Mouse (Mus musculus) kidney, adult 18-20 months (tissue): ENCODE data around the gene Syne3.

Experiments
- DNase-seq: peaks from one replicate; pipeline ENCODE4 v3.0.0; 2021

Gene Syne3

DNA sequence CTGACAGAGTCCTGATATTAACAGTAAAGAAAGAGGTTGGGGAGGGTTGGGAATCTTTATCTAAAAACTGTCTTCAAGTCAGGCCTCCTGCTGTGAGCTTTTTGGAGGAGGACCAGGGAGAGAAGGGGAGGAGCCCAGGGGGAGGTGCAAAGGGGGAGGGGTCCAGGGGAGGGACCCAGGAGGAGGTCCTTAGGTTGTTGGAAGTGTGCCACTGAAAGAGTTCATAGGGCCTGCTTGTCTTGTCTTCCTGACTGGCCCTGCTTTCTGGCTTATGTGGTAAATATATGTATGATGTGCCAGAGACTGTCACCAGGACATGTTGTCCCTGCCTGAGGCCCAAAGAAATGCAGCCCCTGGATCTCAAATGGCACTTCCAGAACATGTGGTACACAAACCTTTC is 49.2 kb downstream of the Syne3 start:
- DNase-seq: no peak

DNA sequence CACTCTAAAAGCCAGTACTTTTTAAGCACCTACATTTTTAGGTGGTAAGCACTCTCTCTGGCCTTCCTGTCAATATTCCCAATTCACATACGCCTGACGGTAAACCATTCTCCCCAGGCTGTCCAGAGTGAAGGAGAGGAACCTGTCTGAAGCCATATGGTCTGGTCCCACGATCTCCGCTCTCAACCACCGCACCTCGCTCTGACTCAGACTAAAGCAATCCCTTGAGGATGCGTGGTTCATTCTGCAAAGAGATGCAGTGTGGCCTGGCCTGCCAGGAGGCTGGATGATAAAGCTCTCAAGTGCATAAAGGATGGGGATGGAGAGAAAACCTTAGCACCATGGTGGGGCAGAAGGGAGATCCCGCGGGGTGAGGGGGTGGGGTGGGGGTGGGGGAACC is 49.6 kb downstream of the Syne3 start:
- no peak for DNase-seq

DNA sequence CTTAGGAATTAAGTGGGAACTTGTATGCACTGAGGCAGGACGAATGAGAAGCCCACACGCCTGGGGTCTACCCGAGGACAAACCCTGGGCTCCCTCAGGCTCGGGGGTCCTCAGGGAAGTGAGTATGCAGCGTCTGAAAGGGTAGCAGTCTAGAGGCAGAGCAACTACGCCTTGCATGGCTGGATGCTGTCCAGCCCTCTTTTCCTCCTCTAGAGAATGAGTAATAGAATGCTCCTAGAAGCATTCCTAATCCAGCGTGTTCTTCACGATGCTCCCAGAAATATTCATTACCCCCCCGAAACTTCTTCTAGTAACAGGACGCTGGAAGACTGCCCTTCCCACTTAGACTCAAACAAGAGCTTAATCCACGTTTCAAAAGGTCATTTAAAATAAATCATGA is 51.3 kb downstream of the Syne3 start:
- no peak for DNase-seq

DNA sequence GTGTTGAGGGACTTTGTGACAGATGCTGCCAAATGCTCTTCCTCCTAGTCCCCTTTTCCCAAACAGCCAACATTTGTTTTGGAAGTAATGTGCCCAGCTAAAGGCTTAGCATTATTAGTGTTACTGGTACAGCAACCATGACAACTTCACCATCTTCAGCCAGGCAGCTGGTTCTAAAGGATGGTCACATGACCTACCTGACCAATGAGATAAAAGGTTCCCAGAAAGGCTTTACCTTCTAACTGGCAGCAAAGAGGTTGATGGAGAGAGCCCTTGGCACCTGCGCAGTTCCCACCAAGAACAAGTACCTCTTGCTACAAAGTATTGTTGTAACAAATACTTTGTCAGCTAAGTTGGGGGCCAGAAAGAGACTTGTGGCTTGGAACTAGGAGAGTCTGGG is 52.4 kb downstream of the Syne3 start:
- no peak for DNase-seq

GRCm38 (mm10) chr12:104956406-104956805 is 53.2 kb downstream of the Syne3 start:
- peak; percentile 37 for DNase-seq

- peak; percentile 80 for DNase-seq
These were observed 54.4 kb downstream of the Syne3 start for GRCm38 (mm10) chr12:104955003-104955800.

GRCm38 (mm10) chr12:104953941-104954340 is 55.7 kb downstream of the Syne3 start:
- peak; percentile 74 for DNase-seq

DNA sequence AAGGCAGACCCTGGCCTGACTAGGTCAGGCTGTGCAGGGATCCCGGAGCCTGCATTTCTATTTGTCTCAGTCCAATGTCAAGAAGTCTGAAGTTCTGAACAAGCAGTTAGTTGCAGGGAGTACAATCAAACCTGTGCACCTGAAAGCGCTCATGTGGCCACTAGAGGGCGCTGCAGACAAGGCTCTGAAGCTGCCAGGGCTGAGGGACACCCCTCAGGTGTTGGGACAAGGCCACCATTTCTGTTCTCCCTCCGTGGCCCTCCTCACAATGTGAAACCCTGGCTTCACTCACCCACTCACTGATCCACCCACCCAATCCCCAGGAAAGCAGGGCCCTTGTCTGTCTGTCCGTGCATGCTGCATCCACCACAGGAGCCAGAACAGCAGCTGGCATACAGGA is 57.2 kb downstream of the Syne3 start:
- peak; percentile 83 for DNase-seq

DNA sequence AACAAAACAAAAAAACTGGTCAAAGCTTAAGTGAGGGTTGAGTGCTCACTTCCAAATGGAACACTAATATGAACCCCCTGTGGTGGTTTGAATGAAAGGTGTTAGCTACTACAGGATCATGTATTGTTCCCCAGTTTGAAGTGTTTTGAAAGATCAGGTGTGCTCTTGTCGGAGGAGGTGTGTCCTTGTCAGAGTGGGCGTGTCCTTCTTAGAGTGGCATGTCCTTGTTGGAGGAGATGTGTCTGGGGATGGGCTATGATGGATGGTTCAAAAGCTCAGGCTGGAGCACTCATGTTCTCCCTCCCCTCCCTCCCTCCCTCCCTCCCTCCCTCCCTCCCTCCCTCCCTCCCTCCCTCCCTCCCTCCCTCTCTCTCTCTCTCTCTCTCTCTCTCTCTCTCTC is 61.7 kb downstream of the Syne3 start:
- DNase-seq: no peak

GRCm38 (mm10) chr12:104946231-104946630 is 63.4 kb downstream of the Syne3 start:
- no peak for DNase-seq

GRCm38 (mm10) chr12:104940466-104940865 is 69.1 kb downstream of the Syne3 start:
- no peak for DNase-seq

DNA sequence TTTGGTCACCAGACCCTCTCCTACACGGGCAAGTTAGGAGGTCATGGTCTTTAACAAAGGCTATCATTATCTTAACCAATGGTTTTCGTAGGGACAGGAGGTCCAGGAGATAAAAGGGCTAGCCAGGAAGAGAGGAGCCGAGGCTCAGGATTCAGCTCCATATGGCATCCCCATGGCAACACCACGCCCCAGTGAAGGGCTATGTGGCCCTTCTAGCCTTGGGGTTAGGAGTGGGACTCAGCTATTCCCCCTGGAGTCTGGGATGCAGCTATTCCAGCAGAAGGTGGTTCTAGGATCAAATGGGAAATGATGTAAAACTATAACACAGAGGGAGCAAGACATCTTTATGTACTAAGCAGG is 69.6 kb downstream of the Syne3 start:
- no peak for DNase-seq

GRCm38 (mm10) chr12:104939372-104940026 is 70.1 kb downstream of the Syne3 start:
- DNase-seq: peak; percentile 81

- no peak for DNase-seq
These were observed 70.7 kb downstream of the Syne3 start for GRCm38 (mm10) chr12:104938935-104939334.

DNA sequence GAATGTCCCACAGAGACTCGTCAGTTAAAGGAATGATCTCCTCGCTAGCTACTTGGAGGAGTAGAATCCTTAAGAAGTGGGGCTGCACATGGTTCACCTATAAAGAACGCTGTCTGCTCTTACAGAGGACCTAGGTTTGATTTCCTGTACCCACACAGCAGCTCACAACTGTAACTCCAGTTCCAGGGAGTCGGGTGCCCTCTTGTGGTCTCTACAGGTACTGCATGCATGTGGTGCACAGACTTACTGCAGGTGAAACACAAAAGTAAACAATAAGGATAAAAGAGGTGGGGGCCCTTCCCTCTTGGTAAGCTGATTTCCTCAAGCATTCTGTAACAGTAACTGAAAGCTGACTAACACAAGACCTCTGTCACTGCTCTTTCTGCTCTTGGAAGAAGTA is 73.4 kb downstream of the Syne3 start:
- peak; percentile 57 for DNase-seq

DNA sequence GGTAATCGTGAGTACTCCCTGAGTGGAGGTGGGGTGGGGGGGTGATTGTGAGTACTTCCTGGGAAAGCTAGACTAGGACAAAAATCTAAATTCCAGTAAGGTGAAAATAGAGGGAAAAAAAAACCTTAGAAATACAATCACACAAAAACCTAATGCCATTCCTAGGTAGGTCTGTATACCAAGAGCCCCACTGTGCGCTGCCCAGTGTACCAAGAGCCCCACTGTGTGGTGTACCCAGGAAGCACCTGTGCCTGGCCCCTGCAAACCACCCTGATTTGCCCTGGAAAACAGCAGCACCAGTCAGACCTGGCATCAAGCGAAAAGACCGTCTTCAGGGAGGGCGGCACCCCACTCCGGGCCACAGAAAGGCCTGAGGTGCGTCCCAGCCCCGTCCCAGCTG is 74.5 kb downstream of the Syne3 start:
- DNase-seq: no peak

GRCm38 (mm10) chr12:104933800-104934199 is 75.8 kb downstream of the Syne3 start:
- DNase-seq: no peak

DNA sequence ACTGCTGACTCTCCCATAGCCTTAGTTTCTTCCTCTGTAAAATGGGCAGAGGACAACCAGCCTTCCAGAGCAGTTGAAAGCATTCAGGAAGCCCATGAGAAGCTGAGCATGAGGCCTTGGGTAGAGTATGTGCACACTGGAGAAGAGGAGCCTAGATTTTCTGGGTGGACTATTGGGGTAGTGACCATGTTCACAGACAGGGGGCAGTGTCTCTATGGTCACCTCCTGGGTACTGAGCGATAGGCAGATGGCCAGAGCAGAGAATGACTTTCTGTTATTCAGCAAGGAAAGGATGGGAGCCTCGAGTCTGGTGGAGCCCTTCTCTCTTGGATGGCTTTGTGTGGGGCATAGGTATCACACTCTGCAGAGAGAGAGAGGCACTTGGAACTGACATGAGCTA is 76.4 kb downstream of the Syne3 start:
- DNase-seq: peak; percentile 34

GRCm38 (mm10) chr12:104925765-104926164 is 83.8 kb downstream of the Syne3 start:
- DNase-seq: no peak

DNA sequence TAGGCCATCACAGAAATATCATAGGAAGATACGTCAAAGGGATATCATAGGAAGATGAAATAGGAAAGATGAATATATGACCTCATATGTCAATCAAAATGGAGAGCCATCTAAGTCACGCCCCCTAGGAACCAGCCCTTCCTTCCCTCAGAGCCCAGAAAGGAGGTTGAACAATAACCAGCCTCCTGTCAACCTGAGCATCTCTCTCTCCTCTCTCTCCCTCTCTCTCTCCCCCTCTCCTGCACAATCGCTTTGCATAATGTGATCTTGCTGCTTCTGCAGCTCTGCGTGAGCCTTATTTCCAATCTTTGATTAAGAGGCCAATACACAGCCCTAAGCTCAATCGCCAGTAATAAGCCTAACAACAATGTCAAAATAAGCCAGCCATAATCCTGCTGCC is 84.6 kb downstream of the Syne3 start:
- DNase-seq: no peak

GRCm38 (mm10) chr12:104924546-104924945 is 85.1 kb downstream of the Syne3 start:
- no peak for DNase-seq

GRCm38 (mm10) chr12:104923948-104924388 is 85.6 kb downstream of the Syne3 start:
- peak; percentile 51 for DNase-seq

DNA sequence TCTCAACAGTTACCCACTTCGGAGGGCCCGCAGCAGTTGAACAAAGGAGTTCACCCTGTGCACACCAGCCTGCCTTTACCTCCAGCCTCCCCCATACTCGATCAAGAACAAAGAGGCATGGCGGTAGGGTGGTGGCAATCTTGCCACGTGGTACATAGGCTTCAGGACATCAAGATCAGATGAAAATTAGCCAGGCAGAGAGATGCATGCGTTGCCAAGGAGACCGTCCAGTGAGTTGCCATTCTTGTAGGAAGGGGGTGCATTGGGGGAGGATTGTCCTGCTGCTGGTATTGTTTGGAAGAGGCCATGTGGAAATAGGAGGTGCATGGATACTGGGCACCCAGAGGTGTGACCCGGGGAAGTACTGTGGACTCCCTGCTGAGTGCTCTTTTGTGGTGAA is 87.0 kb downstream of the Syne3 start:
- no peak for DNase-seq

DNA sequence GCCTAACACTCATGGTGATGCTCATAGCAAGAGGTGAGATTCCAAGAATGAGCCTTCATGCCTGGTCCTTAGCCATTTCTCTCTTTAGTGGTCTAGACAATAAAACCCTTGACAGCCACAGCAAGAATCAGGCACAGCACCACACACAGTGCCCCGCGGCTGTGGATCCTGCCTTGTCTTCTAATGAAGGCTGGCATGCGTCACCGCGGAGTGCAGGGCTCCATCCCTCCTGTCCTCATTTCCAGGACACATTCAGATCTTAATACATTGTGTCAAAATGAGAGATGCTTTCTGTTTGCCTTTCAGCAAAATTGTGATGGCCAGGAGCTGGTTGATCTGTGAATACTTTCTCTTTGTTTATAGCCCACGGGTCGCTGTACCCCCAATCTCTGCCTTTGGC is 88.5 kb downstream of the Syne3 start:
- no peak for DNase-seq

GRCm38 (mm10) chr12:104919247-104919646 is 90.4 kb downstream of the Syne3 start:
- no peak for DNase-seq
